20 mouse cellular contexts compared by ENCODE assay signal in genomic region chr4:133127894-133128293, GRCm38 (mm10). TPM values are rescaled to one million over a fixed set of nuclear protein-coding genes. Genes with fewer than 3 reads are reported as not detected.
DNase-seq lines count a peak whose midpoint lies in the region; ATAC-seq lines count a peak whose summit lies in the region.
"Had no signal": no experiment of that assay in that cellular context is flagged by ENCODE, and none has a peak within 500 bp of the region (broad histone marks: within the 10 kb centered on the region; RNA-seq: fewer than 3 reads in every experiment).

No protein-coding gene starts in this region.

- no peak for ATAC-seq in CD4-positive, CD25-positive, alpha-beta regulatory T cell, adult 4 months
- ATAC-seq: activated CD4-positive, CD25-positive, alpha-beta regulatory T cell, adult 4 months; forebrain, embryonic 16.5 days; hindbrain, postnatal 0 days; liver, embryonic 12.5 days; Patski had no signal

- DNase-seq in CD4-positive, CD25-positive, alpha-beta regulatory T cell, adult 2 months (ENCODE audit: low read depth, low spot score), result peak; percentile 25
- DNase-seq in kidney, adult 9 months, result peak; percentile 65
- DNase-seq in kidney, postnatal 4 days, result no peak
- peak; percentile 27 for DNase-seq in A20 (ENCODE audit: low read depth, low spot score)
- DNase-seq in kidney, postnatal 14 days, result peak; percentile 32
- DNase-seq in frontal cortex, adult 2 months (ENCODE audit: extremely low spot score in 1 of 2, low spot score in 1 of 2), result no peak
- no peak for DNase-seq in yolk sac, embryonic 10.5 days (ENCODE audit: low spot score)
- DNase-seq: adrenal gland, postnatal 10 days; cerebellum, postnatal 14 days; embryo, embryonic 11 days; heart, postnatal 36 days; layer of hippocampus, adult 9-11 months; lung, embryonic 14.5 days; right cerebral cortex, postnatal 25 days had no signal

RNA-seq across cellular contexts. Expression of gene Wasf2, which starts 2.4 kb away (rescaled TPM):
- polyA plus RNA-seq in CD4-positive, CD25-positive, alpha-beta regulatory T cell, adult 4 months (2017; shearing (Covaris generic)), result 10 to 100 TPM; 69.2 to 76.3 TPM
- polyA plus RNA-seq in frontal cortex, adult 2 months (2012; rRNA removed), result 14.2 and 16.3 TPM in 2 replicates

Comparison
In these comparisons a context has a peak if more than half of its experiments do, and no peak if none do; other contexts are left out.
1. DNase-seq: peak in CD4-positive, CD25-positive, alpha-beta regulatory T cell, adult 2 months (single experiment), kidney, adult 9 months (single experiment), A20 (single experiment) and kidney, postnatal 14 days (single experiment); none in kidney, postnatal 4 days (0 of 2), frontal cortex, adult 2 months (0 of 2) and yolk sac, embryonic 10.5 days (single experiment).